Comparison of ENCODE assay signal across 8 mouse cellular contexts in the genomic region with DNA sequence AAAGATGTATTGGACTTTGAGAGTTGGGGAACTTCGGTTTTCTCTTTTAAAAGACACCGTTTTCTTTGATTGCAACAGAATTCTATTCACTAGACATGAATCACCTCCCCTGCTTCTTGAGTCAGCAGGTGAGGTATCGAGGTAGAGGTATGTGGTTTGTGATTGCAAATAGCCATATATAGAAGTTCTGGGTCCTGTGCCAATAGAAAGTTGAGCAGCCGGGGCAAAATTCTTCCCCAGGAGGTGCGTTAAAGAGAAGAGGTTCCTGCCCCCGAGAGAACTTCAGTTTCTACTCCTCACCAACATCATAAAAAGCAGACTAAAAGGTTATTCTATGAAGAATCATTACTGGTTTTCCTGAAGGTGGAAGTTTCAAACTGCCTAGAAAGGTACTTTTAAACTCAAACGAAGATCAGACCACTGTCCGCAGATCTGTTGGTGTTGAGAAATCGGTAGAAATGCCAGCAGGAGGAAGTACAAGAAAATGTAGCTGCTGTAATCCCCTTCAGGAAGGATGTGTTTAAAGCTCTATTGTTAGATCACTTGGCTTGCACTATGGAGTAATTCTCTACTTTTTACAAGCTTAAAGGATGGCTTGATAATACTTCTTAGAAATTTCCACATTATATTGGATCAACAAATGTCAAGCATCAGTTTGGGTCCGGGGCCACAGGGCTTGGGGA. TPM values are rescaled to one million over a fixed set of nuclear protein-coding genes. Genes with fewer than 3 reads are reported as not detected.
DNase-seq lines count a peak whose midpoint lies in the region; ATAC-seq and TF ChIP-seq lines count a peak whose summit lies in the region.

No protein-coding gene starts in this region.

- H3K36me3 ChIP-seq in MEL (ENCODE audit: control insufficient read depth in 1 of 2, insufficient read depth in 2 of 2, low read length in 2 of 2), result no peaks in the 10 kb centered on the region
- H3K36me3 ChIP-seq in heart, embryonic 16.5 days (ENCODE audit: control insufficient read depth, insufficient read depth), result no peaks in the 10 kb centered on the region
- no peaks in the 10 kb centered on the region for H3K36me3 ChIP-seq in lung, embryonic 14.5 days (ENCODE audit: insufficient read depth)

- H3K9me3 ChIP-seq in MEL (replicated peaks; ENCODE audit: insufficient read depth, low read length), result no peaks in the 10 kb centered on the region
- H3K9me3 ChIP-seq in heart, embryonic 16.5 days (replicated peaks; ENCODE audit: control insufficient read depth, low read length), result no peaks in the 10 kb centered on the region
- no peaks in the 10 kb centered on the region for H3K9me3 ChIP-seq in lung, embryonic 14.5 days (ENCODE audit: low read depth, low read length)

- no peaks in the 10 kb centered on the region for H3K79me2 ChIP-seq in MEL (ENCODE audit: control insufficient read depth, insufficient read depth, low read length, poor library complexity)

- WGBS in heart, embryonic 16.5 days, result 32% methylated on average over 10 of the region's 10 CpGs
- WGBS in lung, embryonic 14.5 days, result 27% methylated on average over 10 of the region's 10 CpGs

- intact Hi-C loops in left cerebral cortex, postnatal 25 days (cut with DNase I), result no loop called here

- TF ChIP-seq EP300 in MEL (IDR thresholded peaks at IDR 0.05; ENCODE audit: low read depth in 1 of 2, low read length in 2 of 2), result no peak

- H3K4me1 ChIP-seq in MEL (ENCODE audit: control insufficient read depth in 1 of 2, insufficient read depth in 2 of 2, low read length in 2 of 2), result no peaks in the 10 kb centered on the region
- no peaks in the 10 kb centered on the region for H3K4me1 ChIP-seq in heart, embryonic 16.5 days (ENCODE audit: control insufficient read depth, insufficient read depth, low read length)
- no peaks in the 10 kb centered on the region for H3K4me1 ChIP-seq in lung, embryonic 14.5 days (ENCODE audit: insufficient read depth)

- no peak overlapping the region for H3K27ac ChIP-seq in MEL (ENCODE audit: control insufficient read depth, low read depth, low read length)
- H3K27ac ChIP-seq in heart, embryonic 16.5 days (ENCODE audit: low read length), result 0 out of 2 replicates have a peak overlapping the region, but pooled peaks have one; percentile 37
- H3K27ac ChIP-seq in lung, embryonic 14.5 days (ENCODE audit: low read depth), result no peak overlapping the region

- no peak for ATAC-seq in heart, embryonic 16.5 days (replicated peaks; ENCODE audit: extremely low read depth, insufficient read depth, low FRiP score)
- no peak for ATAC-seq in lung, embryonic 14.5 days (ENCODE audit: insufficient read depth)

- peak overlapping the region; percentile 89 for H3K4me2 ChIP-seq in heart, embryonic 16.5 days (ENCODE audit: low read depth, low read length)
- peak overlapping the region; percentile 84 for H3K4me2 ChIP-seq in lung, embryonic 14.5 days

- TF ChIP-seq POLR2A in MEL (IDR thresholded peaks at IDR 0.05; ENCODE audit: control insufficient read depth in 1 of 2, insufficient read depth in 1 of 2, low read depth in 1 of 2, low read length in 2 of 2, poor library complexity in 1 of 2), result no peak

- peak; percentile 46 for DNase-seq in 3T3-L1 (ENCODE audit: low read depth, low spot score)
- peak; percentile 23 for DNase-seq in MEL (ENCODE audit: low read depth, low spot score)
- no peak for DNase-seq in lung, embryonic 14.5 days
- no peak for DNase-seq in adrenal gland, postnatal 36 days
- DNase-seq in left cerebral cortex, adult 8-10 months (ENCODE audit: low spot score in 2 of 2), result no peak
- DNase-seq in frontal cortex, postnatal 14 days (ENCODE audit: low spot score in 2 of 2), result no peak
- no peak for DNase-seq in left cerebral cortex, postnatal 25 days (ENCODE audit: low spot score in 2 of 2)

- no peak overlapping the region for H3K9ac ChIP-seq in MEL (ENCODE audit: control insufficient read depth, low read depth, low read length, poor library complexity, severe bottlenecking)
- H3K9ac ChIP-seq in heart, embryonic 16.5 days (ENCODE audit: low read length), result peak overlapping the region; percentile 73
- no peak overlapping the region; the same call in 1 of the 2 replicates for H3K9ac ChIP-seq in lung, embryonic 14.5 days

- H3K4me3 ChIP-seq in MEL (ENCODE audit: control insufficient read depth in 1 of 2, insufficient read depth in 1 of 2, low read depth in 2 of 2, low read length in 2 of 2), result peak overlapping the region in 1 of 2 experiments; percentile 60; a peak in 2 of 4 replicates
- peak overlapping the region; percentile 66 for H3K4me3 ChIP-seq in heart, embryonic 16.5 days (ENCODE audit: low read length)
- peak overlapping the region; percentile 49 for H3K4me3 ChIP-seq in lung, embryonic 14.5 days (ENCODE audit: low read depth, low read length)

- TF ChIP-seq RAD21 in MEL (IDR thresholded peaks at IDR 0.05; ENCODE audit: low read depth, low read length), result no peak

- H3K27me3 ChIP-seq in MEL (ENCODE audit: control insufficient read depth in 1 of 2, insufficient read depth in 2 of 2, low read length in 2 of 2), result peaks cover 0 to 7% of the 10 kb centered on the region in 2 experiments; a peak in 3 of 4 replicates
- H3K27me3 ChIP-seq in heart, embryonic 16.5 days (ENCODE audit: control insufficient read depth, insufficient read depth, low read length), result no peaks in the 10 kb centered on the region; the same call in 1 of the 2 replicates
- no peaks in the 10 kb centered on the region for H3K27me3 ChIP-seq in lung, embryonic 14.5 days (ENCODE audit: insufficient read depth, low read length)

- TF ChIP-seq CTCF in MEL (IDR thresholded peaks at IDR 0.05 in 2 of 3, conservative IDR thresholded peaks at IDR 0.05 in 1 of 3; ENCODE audit: control insufficient read depth in 1 of 3, insufficient read depth in 1 of 3, low read depth in 2 of 3, low read length in 3 of 3, poor library complexity in 1 of 3, severe bottlenecking in 1 of 3), result no peak
- no peak for TF ChIP-seq CTCF in lung, embryonic 14.5 days (IDR thresholded peaks at IDR 0.05; ENCODE audit: low read depth)

TF ChIP-seq in MEL, 35 proteins besides CTCF, POLR2A, EP300 and RAD21:
- TF ChIP-seq ZC3H11A (IDR thresholded peaks at IDR 0.05; ENCODE audit: low read depth, low read length), result no peak
- no peak for TF ChIP-seq CHD1 (IDR thresholded peaks at IDR 0.05; ENCODE audit: low read depth, low read length)
- TF ChIP-seq SIN3A (IDR thresholded peaks at IDR 0.05; ENCODE audit: low read length), result no peak
- TF ChIP-seq ZMIZ1 (IDR thresholded peaks at IDR 0.05; ENCODE audit: low read depth, low read length), result no peak
- no peak for TF ChIP-seq KAT2A (conservative IDR thresholded peaks at IDR 0.05; ENCODE audit: low read depth, low read length)
- no peak for TF ChIP-seq ZKSCAN1 (IDR thresholded peaks at IDR 0.05; ENCODE audit: low read depth, low read length)
- no peak for TF ChIP-seq RCOR1 (IDR thresholded peaks at IDR 0.05; ENCODE audit: low read depth, low read length)
- no peak for TF ChIP-seq MYC (IDR thresholded peaks at IDR 0.05; ENCODE audit: low read depth, low read length)
- no peak for TF ChIP-seq USF1 (IDR thresholded peaks at IDR 0.05; ENCODE audit: low read depth, low read length)
- no peak for TF ChIP-seq JUND (IDR thresholded peaks at IDR 0.05; ENCODE audit: low read depth, low read length)
- TF ChIP-seq SMC3 (IDR thresholded peaks at IDR 0.05; ENCODE audit: low read depth, low read length), result no peak
- TF ChIP-seq ETS1 (IDR thresholded peaks at IDR 0.05; ENCODE audit: low read depth, low read length), result no peak
- no peak for TF ChIP-seq MYB (IDR thresholded peaks at IDR 0.05; ENCODE audit: low read depth, low read length)
- no peak for TF ChIP-seq BHLHE40 (IDR thresholded peaks at IDR 0.05; ENCODE audit: borderline replicate concordance, low read depth, low read length)
- TF ChIP-seq TCF12 (IDR thresholded peaks at IDR 0.05; ENCODE audit: low read depth, low read length), result no peak
- no peak for TF ChIP-seq NRF1 (IDR thresholded peaks at IDR 0.05; ENCODE audit: insufficient read depth, low read depth, low read length, poor library complexity, severe bottlenecking)
- no peak for TF ChIP-seq MEF2A (IDR thresholded peaks at IDR 0.05; ENCODE audit: extremely low read depth, insufficient replicate concordance, low read depth, low read length, poor library complexity, severe bottlenecking)

RNA-seq across cellular contexts. Expression of gene Anxa3, which starts 1.0 kb away (rescaled TPM):
- total RNA-seq in MEL (2012; rRNA removed), result 0.54 and 0.72 TPM in 2 replicates
- 1 to 10 TPM in 1 of 2 experiments, not detected in 1; 2.5 TPM for polyA plus RNA-seq in MEL (2012; ENCODE audit: insufficient read depth in 1 of 2, insufficient read length in 2 of 2, low read depth in 1 of 2, low replicate concordance in 2 of 2, missing spikeins in 1 of 2)
- polyA plus RNA-seq in heart, embryonic 16.5 days (2015; fragmentation: Nextera tagmentation; extraction: Ambion mirVana), result 54.2 and 56.2 TPM in 2 replicates
- 53.0 and 55.2 TPM in 2 replicates for polyA plus RNA-seq in lung, embryonic 14.5 days (2014; fragmentation: Nextera tagmentation; extraction: Ambion mirVana)
- 10 to 100 TPM; 18.3 to 30.3 TPM for total RNA-seq in adrenal gland, postnatal 36 days (2021)
- total RNA-seq in left cerebral cortex, adult 8-10 months (2022), result 10 to 100 TPM; 10.4 to 28.5 (median 18.8) TPM
- total RNA-seq in left cerebral cortex, postnatal 25 days (2021), result 10 to 100 TPM; 13.0 to 15.2 TPM

Comparison
In these comparisons a context has a peak if more than half of its experiments do, and no peak if none do; other contexts are left out.
1. DNase-seq: peak in 3T3-L1 (single experiment) and MEL (single experiment); none in lung, embryonic 14.5 days (single experiment), adrenal gland, postnatal 36 days (0 of 2), left cerebral cortex, adult 8-10 months (0 of 2), frontal cortex, postnatal 14 days (0 of 2) and left cerebral cortex, postnatal 25 days (0 of 2).